Mouse (Mus musculus) embryo, embryonic 10 days (tissue): ENCODE data around the gene Mmp2.
"Not testable (repeated sequence)": the region's sequence is repeated elsewhere in the genome, so short reads cannot be mapped to it uniquely, and the experiment has no call there.

Source experiments
- DNase-seq: peaks from one replicate; pipeline ENCODE4 v3.0.0-alpha.2; 2015; ENCODE audit warnings: low spot score

Mmp2 gene

GRCm38 (mm10) chr8:92827243-92828034 is at the start of gene Mmp2:
Gene Mmp2, plus strand, starts transcription at chr8:92827291.
- DNase-seq: peak; percentile 80

GRCm38 (mm10) chr8:92780976-92781375 is 46.1 kb upstream of the Mmp2 start:
- DNase-seq: no peak

GRCm38 (mm10) chr8:92783906-92784610 is 43.0 kb upstream of the Mmp2 start:
- no peak for DNase-seq

- no peak for DNase-seq
These were observed 36.3 kb upstream of the Mmp2 start for GRCm38 (mm10) chr8:92790835-92791234.

- DNase-seq: not testable (repeated sequence)
These were observed 35.1 kb upstream of the Mmp2 start for GRCm38 (mm10) chr8:92791999-92792398.

- no peak for DNase-seq
These were observed 33.1 kb upstream of the Mmp2 start for GRCm38 (mm10) chr8:92793852-92794580.

- peak; percentile 54 for DNase-seq
These were observed 29.6 kb upstream of the Mmp2 start for GRCm38 (mm10) chr8:92797527-92797931.

GRCm38 (mm10) chr8:92799406-92799805 is 27.7 kb upstream of the Mmp2 start:
- no peak for DNase-seq

GRCm38 (mm10) chr8:92801231-92801630 is 25.9 kb upstream of the Mmp2 start:
- DNase-seq: no peak

- no peak for DNase-seq
These were observed 24.5 kb upstream of the Mmp2 start for GRCm38 (mm10) chr8:92802591-92802990.

GRCm38 (mm10) chr8:92812773-92813172 is 14.3 kb upstream of the Mmp2 start:
- DNase-seq: no peak

GRCm38 (mm10) chr8:92815661-92816060 is 11.4 kb upstream of the Mmp2 start:
- no peak for DNase-seq

GRCm38 (mm10) chr8:92817928-92818818 is 8.9 kb upstream of the Mmp2 start:
- DNase-seq: peak; percentile 94

- no peak for DNase-seq
These were observed 5.9 kb upstream of the Mmp2 start for GRCm38 (mm10) chr8:92821151-92821550.

- no peak for DNase-seq
These were observed 4.7 kb upstream of the Mmp2 start for GRCm38 (mm10) chr8:92822386-92822785.

- no peak for DNase-seq
These were observed 1.1 kb upstream of the Mmp2 start for GRCm38 (mm10) chr8:92825991-92826390.

- DNase-seq: peak; percentile 47
These were observed 1.2 kb downstream of the Mmp2 start for GRCm38 (mm10) chr8:92828251-92828743.

GRCm38 (mm10) chr8:92834065-92834731 is 7.1 kb downstream of the Mmp2 start:
- no peak for DNase-seq

GRCm38 (mm10) chr8:92834786-92835500 is 7.9 kb downstream of the Mmp2 start:
- DNase-seq: no peak

GRCm38 (mm10) chr8:92835901-92836300 is 8.8 kb downstream of the Mmp2 start:
- DNase-seq: no peak
